Mouse (Mus musculus) common myeloid progenitor, adult 5-6 weeks (primary cell): Measurements from ENCODE around the gene Gtf3c5. TPM values are rescaled to one million over a fixed set of nuclear protein-coding genes. Genes with fewer than 3 reads are reported as not detected.
A peak's percentile ranks its signal among the peaks of the same experiment; 100 is the strongest.

Source experiments
- ATAC-seq: replicated peaks from 2 replicates; pipeline ENCODE4 v1.8.0; 2016; ENCODE audit warnings: low read depth, mild to moderate bottlenecking, moderate TSS enrichment, inconsistent platforms; ENCODE audit not compliant: poor library complexity, severe bottlenecking
- total RNA-seq: library from RNA; stranded (forward); fragments of 200-1000, 187-1606 nt; gene quantifications from 2 replicates; pipeline ENCODE4 v1.2.3, GENCODE M21; 2017

The Gtf3c5 gene
- total RNA-seq, 1 experiment from 2014 or later = 19.0 TPM

GRCm38 (mm10) chr2:28522166-28522565 lies 61.4 kb downstream of the Gtf3c5 start:
- no peak for ATAC-seq

GRCm38 (mm10) chr2:28521571-28522151 lies 61.9 kb downstream of the Gtf3c5 start:
- no peak for ATAC-seq

- ATAC-seq = no peak
These were observed 63.0 kb downstream of the Gtf3c5 start for GRCm38 (mm10) chr2:28520581-28520980.

- no peak for ATAC-seq
These were observed 65.3 kb downstream of the Gtf3c5 start for GRCm38 (mm10) chr2:28518231-28518630.

GRCm38 (mm10) chr2:28517206-28517909 lies 66.2 kb downstream of the Gtf3c5 start:
- ATAC-seq = peak; percentile 68

Other genes starting within 250 kb of the Gtf3c5 start
- 3.4 and 5.0 TPM in 2 replicates for gene Ppp1r26, start 137.0 kb downstream of the Gtf3c5 start, total RNA-seq
- gene 1700007K13Rik, start 117.4 kb downstream of the Gtf3c5 start, total RNA-seq = not detected in 2 replicates
- 33.2 and 35.2 TPM in 2 replicates for gene Mrps2, start 115.7 kb downstream of the Gtf3c5 start, total RNA-seq
- gene Gbgt1, start 86.9 kb downstream of the Gtf3c5 start, total RNA-seq = not detected in 2 replicates
- not detected in 2 replicates for gene Gm10134, start 77.7 kb downstream of the Gtf3c5 start, total RNA-seq
- gene Ralgds, start 70.6 kb downstream of the Gtf3c5 start, total RNA-seq = 3.7 and 4.3 TPM in 2 replicates
- gene Cel, start 20.3 kb downstream of the Gtf3c5 start, total RNA-seq = not detected in 2 replicates
- gene Gfi1b, start 38.2 kb upstream of the Gtf3c5 start, total RNA-seq = 29.5 and 30.7 TPM in 2 replicates
- gene Tsc1, start 57.5 kb upstream of the Gtf3c5 start, total RNA-seq = 14.5 and 18.7 TPM in 2 replicates
- 2.5 and 6.6 TPM in 2 replicates for gene Spaca9, start 116.0 kb upstream of the Gtf3c5 start, total RNA-seq
- gene Ak8, start 116.4 kb upstream of the Gtf3c5 start, total RNA-seq = 1.6 TPM in 1 of 2 replicates, not detected in the other